Mouse (Mus musculus): Measurements from ENCODE around the gene Galt. TPM values are rescaled to one million over a fixed set of nuclear protein-coding genes. Genes with fewer than 3 reads are reported as not detected.
A peak's percentile ranks its signal among the peaks of the same experiment; 100 is the strongest.

The Galt gene
- total RNA-seq (2021), result 100 to 1,000 TPM in 1 of 2 experiments, 10 to 100 TPM in 1; 93.2 to 103 TPM

DNA sequence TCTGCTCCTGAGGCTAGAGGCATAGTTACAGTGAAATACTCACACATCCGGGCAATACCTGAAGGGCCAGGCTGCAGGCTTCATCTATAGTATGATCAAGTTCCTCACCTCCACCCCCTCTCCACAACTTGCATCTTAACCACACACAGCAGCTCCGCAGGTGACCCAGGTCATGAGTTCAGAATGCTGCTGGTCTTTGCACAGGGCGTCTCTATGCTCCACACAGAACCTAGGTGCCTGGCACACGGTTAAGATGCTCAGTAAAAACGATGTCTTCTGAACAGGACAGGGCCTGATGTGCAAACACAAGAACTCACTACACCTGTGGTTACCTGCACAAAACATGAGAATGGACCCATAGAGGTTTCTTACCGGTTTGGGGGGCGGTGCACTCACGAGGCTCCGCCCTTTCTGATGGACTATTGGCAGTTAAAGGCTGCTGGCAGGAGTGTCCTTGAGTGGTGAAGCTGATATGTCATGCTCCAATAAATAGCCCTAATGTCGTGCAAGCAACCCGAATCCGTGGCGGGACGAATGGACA is at the start of gene Galt:
Gene Galt (plus strand): TSS at position 432 of the 541 bp plus-strand sequence.
- intact Hi-C loops (cut with DNase I), result no loop called here
- DNase-seq (ENCODE audit: low spot score in 2 of 2), result no peak

DNA sequence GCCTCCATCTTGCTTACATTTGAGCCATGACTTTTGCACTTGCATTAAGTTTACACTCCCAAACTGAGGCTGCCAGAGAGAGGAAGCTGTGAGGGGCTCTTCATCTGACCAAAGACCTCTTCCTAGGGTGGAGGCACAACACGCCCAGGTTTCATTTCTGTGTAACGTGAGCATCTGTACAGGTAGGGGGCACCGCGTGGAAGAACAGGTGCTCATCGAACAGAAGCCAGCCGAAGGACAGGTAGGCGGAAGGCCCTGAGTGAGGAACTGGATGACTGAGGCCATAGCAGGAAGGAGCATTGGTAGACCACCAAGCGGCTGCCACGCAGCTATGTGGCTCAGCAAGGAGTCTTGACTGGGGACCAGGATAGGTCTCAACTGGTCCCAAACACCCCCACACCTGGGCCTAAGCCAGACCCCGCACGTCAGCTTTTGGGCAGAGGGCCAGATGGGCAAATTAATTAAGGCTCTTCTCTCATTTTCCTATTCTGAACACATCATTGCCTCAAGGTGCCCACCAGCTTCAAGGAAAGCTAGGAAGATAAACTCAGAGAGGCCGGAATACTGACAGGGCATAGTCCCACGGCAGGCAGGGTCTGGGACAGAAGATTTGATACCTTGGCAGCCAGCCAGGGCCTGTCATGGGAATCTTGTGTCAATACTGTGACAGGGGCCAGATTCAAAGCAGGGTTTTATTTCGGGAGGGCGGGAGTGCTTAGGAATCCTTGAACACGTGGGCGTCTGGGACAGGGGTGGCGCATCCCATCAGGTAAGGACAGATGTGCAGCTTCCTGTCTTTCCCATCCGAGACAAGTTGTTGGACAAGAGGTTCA is 48.9 kb upstream of the Galt start:
- intact Hi-C loops (cut with DNase I), result loop anchor here (5.0 kb wide), 2 partner anchors 94 to 149 kb away; no protein-coding TSS in a partner anchor
- DNase-seq (ENCODE audit: low spot score in 2 of 2), result no peak

DNA sequence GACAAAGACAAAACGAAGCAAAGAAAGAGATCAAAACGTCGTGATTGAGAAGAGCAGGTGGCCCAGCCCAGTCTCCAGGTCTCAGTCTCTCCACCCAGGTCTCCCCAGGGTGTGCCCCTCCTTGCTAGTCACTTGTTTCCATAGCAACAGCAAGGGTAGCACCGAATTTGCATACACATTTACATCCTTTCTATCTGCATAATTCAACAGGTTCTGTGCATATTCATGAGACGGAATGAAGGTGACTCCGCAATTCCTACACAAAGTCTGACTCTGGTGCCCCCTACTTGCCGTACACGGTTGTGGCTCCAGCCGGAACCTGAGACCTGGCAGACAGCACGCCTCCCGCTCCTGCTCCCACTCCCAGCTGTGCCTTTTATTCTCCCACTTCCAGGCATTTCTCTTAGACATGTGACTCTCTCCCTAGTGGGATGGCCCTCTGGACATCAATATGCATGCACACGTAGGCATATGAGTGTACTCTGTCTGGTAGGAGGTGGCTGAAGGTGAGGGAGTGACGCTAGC is 48.0 kb upstream of the Galt start:
- intact Hi-C loops (cut with DNase I), result loop anchor here (5.0 kb wide), 2 partner anchors 95 to 150 kb away; no protein-coding TSS in a partner anchor

DNA sequence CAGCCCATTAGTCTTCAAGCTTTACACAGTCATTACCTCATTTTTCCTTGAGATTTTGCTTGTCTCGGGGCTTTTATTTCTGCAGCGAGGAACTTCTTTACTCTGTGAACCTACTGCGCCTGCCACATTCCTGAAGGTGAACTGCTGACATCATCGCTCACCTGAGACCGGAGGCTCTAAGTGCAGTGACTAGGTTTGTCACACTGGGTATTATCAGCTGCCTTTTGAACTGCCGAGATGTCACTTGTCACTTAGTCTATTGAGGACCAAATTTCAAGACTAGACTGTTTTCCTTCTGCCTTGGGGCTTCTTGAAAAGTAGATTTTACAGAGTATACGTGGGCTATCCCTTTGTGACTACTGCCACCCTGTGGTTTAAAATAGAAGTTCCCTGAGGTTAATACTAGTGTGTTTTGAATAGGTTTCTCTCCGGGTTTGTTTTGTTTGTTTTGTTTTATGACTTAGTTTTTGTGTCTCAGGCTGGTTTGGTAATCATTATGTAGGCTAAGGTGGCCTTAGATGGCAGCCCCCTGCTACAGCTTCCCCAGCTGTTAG is 46.8 kb upstream of the Galt start:
- intact Hi-C loops (cut with DNase I), result loop anchor here (1.0 to 5.0 kb wide), 3 partner anchors 96 to 239 kb away; no protein-coding TSS in a partner anchor
- DNase-seq (ENCODE audit: low spot score in 2 of 2), result peak in 1 of 2 experiments; percentile 82

More for the DNA sequence above, 48.0 kb upstream of the Galt start:
- peak; percentile 70 to 93 for DNase-seq (ENCODE audit: low spot score in 2 of 2)

DNA sequence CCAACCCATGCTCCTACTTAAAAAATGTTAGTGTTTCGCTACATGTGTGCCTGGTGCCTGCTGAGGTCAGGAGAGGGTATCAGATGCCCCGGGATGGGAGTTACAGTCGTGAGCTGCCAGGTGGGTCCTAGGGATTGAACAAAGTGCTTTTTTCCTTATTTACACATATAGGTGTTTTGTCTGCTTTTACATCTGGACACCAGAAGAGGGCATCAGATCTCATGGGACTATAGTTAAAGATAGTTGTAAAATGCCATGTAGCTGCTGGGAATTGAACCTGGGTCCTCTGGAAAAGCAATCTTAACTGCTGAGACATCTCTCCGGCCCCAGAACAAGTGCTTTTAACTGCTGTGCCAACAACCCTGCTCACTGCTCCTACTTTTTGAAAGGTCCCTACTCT is 44.8 kb upstream of the Galt start:
- no peak for DNase-seq (ENCODE audit: low spot score in 2 of 2)
- intact Hi-C loops (cut with DNase I), result loop anchor here (5.0 kb wide), 1 partner anchor 143 kb away; the partner anchor contains the start of genes Dnaic1 and Fam219a

DNA sequence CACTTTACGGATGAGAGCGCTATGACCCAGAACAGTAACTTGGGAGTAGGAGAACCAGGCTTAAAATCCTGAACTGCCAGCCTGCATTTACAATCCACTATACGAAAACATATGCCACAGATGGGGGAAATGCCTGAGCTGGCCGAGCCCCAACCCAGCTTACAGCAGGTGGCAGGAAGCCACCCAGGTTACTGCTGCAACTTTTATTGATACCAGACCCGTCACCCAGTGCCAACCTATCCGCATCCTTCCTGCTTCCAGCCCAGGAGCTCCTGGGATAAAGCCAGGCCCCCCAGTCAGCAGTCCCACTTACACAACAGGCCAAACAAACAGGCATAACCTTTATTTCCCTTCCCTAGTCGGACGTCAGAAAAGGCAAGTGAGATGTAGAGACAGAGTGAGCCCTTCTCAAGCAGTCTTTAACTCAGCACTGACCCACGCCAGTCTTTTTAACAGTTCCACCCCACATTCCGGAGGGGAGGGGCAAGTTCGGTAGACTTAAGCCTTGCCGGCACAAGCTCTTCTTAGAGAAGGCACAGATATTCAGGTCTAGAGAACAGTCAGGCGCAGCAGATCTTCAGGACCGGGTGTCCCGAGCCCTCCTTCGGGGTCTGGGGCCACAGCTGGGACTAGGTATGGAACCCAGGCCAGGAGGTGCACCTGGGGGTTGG is 43.2 kb upstream of the Galt start:
- DNase-seq (ENCODE audit: low spot score in 2 of 2), result peak in 1 of 2 experiments; percentile 33
- intact Hi-C loops (cut with DNase I), result loop anchor here (5.0 kb wide), 1 partner anchor 145 kb away; the partner anchor contains the start of genes Dnaic1 and Fam219a

DNA sequence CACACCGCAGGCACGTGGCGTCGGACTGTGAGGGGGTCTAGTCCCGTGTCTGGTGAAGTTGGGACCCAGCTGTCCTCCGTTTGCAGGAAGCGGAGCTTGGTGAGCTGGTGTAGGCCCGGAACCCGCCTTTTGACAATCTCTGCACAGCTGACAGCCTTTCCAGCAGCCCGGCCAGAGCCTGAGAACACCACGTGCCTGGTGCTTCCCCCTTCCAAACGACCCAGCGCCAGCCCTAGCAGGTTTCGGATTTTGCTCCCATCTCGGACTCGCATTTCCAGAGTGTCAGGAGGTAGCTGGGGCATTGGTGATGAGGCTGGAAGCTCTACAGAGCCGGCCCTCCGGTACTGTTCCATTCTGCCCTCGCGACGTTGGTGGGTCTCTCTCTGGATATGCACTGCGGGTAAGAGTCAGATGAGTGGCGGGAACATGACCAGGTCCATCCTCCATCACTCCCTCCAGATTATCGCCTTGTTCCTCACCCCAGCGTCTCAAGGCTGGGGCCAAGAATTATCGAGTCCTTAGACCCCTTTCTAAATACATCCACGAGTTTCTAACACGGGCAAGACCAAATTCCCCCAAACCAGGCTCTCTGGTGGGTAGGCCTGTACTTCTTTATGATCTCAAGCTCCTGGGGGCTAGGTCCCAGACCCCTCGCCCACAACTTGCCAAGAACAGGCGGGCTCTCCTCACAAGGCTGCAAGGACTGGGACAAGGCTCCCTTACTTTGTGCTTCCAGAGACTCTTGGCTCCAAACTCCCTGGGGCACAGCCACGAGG is 42.4 kb upstream of the Galt start:
- intact Hi-C loops (cut with DNase I), result loop anchor here (5.0 kb wide), 1 partner anchor 145 kb away; the partner anchor contains the start of genes Dnaic1 and Fam219a
- peak in 1 of 2 experiments; percentile 17 for DNase-seq (ENCODE audit: low spot score in 2 of 2)

DNA sequence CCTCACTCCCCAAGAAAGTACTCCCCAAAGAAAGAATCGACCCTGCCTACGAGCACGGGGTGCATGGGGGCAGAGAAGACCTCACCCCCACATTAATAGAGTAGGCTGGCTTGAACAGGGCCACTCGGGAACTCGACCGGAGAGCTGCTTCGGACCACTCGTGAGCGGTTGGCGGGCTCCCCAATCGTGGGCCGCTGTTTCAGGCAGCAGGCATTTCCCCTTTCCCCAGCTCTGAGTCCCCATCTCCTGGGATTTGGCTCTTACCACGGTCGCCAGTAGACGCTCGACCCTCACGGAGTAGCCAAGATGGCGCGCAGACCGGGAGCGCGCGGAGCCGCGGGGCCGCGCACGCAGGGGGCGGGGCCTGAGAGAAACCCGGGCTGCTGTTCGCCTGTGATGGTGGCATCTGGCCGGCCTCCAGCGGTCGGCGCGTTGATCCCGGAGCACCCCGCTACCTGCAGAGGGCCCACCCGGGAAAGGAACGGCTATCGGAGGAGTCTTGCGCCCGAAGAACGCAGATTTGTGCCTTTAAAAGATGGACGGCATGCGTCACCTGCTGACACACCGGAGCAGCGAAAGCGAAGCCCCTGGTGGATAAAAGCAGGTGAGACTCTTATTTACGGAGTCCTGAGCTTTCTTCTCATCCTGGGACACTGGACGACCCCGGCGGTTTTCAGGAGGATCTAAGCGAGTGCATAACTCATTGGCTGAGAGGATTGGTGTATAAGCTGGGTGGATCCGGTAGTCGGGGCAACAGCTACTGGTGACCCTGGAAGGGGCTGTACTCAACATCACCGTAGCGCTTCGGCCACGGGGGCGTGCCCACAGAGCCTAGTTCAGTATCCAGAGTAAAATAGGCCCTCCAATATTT is 41.6 kb upstream of the Galt start, which contains the start of gene Rpp25l:
Gene Rpp25l (minus strand): TSS at position 338 of the 871 bp plus-strand sequence.
- intact Hi-C loops (cut with DNase I), result loop anchor here (5.0 kb wide), 1 partner anchor 146 kb away; the partner anchor contains the start of genes Dnaic1 and Fam219a

DNA sequence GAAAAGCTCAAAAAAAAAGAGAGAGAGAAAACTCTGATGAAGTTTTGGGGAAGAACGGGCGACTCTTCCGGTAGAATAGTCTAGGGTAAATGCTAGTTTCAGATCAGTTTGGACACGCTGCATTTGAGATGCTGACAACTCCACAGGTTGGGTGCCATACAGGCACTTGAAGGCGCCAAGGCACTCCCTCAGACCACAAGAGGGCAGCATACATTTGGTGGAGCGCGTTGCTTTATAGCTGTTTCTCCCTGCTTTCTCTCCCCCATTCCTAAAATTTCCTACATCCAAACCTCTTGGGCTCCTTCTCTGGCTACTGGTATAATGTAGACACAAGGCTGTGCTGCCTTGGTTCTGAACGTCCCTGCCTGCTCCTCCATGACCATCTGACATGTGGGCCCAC is 40.8 kb upstream of the Galt start:
- peak; percentile 75 to 88 for DNase-seq (ENCODE audit: low spot score in 2 of 2)
- intact Hi-C loops (cut with DNase I), result loop anchor here (5.0 kb wide), 1 partner anchor 147 kb away; the partner anchor contains the start of genes Dnaic1 and Fam219a

More for the DNA sequence above, 41.6 kb upstream of the Galt start, which contains the start of gene Rpp25l:
- DNase-seq (ENCODE audit: low spot score in 2 of 2), result peak; percentile 77 to 87

DNA sequence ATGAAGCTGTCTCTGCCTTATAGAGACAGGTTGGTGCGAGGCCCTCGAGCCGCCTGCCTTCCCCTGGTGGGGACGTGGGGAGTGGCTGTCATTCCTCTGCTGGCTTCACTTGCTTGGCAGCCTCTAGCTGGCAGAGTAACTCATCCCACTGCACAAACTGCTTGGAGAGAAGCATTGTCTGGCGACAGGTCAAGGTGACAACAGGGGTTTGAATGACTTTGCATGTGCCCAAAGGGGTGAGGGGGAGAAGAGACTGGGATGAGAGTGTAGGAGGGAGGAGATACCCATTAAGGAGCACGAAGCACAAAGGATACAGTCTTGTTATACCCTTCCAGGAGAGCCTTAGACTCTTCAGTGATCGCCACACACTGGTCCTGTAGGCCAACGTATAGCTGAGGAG is 39.9 kb upstream of the Galt start:
- intact Hi-C loops (cut with DNase I), result no loop called here

DNA sequence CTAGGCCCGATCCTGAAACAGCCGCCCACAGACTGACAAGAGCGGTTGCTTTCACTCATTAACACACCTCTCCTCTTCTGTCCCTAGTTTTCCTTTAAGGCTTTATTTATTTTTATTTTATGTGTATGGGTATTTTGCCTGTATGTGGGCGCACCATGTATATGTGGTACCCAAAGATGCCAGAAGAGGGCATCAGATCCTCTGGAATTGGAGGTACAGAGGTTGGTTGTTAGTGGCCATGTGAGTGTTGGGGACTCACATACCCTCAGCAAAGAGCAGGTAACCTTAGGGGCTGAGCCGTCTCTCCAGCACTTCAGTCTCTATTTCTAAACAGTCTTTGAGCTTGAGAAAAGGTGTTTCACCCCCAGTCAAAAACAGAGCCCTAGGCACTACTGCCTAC is 39.4 kb upstream of the Galt start:
- intact Hi-C loops (cut with DNase I), result no loop called here
- DNase-seq (ENCODE audit: low spot score in 2 of 2), result peak in 1 of 2 experiments; percentile 78

More for the DNA sequence above, 39.9 kb upstream of the Galt start:
- peak in 1 of 2 experiments; percentile 25 for DNase-seq (ENCODE audit: low spot score in 2 of 2)

DNA sequence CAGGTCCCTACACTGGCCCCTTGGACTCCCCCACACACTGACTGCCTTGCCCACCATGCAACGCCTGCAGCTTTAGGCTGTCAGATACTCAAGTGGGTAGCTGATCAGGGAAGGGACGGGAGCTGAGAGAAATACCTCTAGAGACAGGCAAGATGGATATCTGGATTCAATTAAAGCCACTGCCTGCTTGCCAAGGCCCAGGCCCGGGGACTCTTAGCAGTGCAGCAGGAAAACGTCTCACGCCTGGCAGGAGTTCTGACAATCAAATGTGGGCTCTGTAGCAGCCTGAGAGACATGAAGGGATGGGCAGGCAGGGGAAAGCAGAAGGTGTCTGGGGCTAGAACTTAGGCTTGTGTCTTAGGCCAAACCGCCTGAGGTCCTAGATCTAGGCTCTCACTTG is 38.2 kb upstream of the Galt start:
- DNase-seq (ENCODE audit: low spot score in 2 of 2), result no peak
- intact Hi-C loops (cut with DNase I), result loop anchor here (1.0 kb wide), 1 partner anchor 20 kb away; no protein-coding TSS in a partner anchor

DNA sequence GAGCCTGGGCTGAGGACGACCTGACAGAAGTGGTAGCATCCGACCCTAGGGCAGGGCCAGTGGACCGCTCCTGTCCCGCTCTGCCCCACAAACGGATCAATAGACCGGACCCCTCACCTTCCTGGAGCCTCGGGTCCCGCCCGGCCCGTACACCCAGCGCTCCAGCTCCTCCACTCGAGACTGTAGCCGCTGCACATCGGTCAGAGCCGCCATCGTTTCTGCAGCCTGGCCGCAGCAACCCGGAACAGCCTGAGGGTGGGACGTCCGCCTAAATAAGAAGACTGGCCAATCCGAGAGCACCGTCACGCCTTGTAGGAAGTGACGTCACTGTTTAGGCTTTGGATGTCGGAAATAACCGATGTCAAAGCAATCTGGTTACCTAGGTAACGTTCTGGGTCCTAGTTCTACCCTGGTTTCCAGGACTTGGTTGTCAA is 32.1 kb upstream of the Galt start, which contains the start of gene Dctn3:
Gene Dctn3 (minus strand): TSS at position 253 of the 434 bp plus-strand sequence.
- DNase-seq (ENCODE audit: low spot score in 2 of 2), result peak; percentile 94 to 98
- intact Hi-C loops (cut with DNase I), result no loop called here

DNA sequence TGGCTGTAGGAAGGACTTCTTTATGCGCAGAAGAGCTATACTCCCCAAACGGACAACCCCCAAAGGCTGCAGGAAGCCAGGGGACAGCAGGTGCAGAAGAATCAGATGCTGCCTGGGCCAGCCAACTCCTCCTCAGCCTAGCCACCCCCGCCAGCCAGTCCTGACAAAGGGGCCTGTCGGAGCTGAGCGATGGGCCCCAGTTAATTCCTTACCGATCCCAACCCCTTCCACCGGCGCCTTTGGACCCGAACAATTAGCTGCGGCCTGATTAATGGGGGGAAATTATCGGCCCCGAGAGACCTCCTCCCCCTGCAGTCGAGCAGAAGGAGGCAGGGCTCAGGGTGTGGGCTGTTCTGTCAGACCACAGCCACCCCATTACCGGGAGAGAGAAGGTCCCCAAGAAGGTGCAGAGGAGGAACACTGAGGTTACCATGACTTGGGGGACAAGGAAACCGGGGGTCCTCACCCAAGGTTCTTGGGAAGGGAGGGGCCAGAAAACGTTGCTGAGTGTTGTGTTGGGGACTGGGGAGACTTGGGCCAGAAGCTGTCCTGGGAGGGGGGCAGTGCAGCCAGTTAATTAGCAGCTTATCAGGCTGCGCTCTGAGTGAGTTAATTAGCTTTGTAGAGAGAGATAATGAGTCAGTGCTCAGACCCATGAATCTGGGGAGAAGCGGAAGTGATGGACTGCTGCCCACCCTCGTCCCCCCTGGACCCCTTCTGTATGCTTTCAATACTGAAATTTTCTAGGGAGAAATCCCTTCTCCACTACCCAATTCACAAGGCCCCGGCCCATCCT is 28.0 kb upstream of the Galt start:
- intact Hi-C loops (cut with DNase I), result no loop called here
- DNase-seq (ENCODE audit: low spot score in 2 of 2), result peak in 1 of 2 experiments; percentile 35

DNA sequence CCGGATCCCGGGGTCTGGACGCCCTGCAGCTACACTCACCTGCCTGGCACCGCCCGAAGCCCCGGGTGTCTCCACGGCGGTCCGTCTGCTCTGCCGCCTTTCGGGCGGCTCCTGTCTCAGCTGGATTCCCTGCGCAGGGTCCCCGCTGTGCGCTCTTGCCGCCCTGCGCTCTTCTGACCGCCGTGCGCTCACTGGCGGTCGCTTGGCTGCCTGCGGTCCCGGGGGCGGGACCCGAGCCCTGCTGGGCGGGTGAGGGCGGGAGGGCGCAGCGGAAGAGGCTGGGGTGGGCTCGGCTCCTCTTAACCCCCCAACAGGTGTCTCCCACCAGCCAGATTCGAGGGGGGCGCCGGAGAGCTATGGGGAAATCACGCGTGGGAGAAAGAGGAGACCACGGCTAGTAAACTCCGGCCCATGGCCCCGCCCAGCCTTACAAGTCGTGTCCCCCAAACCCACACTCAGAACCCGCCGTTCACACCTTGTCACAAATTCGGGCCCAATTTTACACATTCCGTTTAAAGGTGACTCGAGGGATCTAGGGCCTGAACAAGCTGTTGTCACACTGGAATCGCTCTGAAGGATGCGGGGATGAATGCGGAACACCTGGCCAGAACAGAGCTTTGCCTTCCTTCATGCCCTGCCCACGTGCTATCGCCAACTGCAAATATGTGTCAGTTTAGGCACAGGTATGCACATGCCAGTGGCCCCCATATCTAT is 23.8 kb upstream of the Galt start, which contains the start of gene Arid3c:
Gene Arid3c (minus strand): TSS at position 91 of the 714 bp plus-strand sequence.
- intact Hi-C loops (cut with DNase I), result no loop called here
- no peak for DNase-seq (ENCODE audit: low spot score in 2 of 2)

Data from left cerebral cortex, postnatal 25 days (tissue).